In the genomic region with DNA sequence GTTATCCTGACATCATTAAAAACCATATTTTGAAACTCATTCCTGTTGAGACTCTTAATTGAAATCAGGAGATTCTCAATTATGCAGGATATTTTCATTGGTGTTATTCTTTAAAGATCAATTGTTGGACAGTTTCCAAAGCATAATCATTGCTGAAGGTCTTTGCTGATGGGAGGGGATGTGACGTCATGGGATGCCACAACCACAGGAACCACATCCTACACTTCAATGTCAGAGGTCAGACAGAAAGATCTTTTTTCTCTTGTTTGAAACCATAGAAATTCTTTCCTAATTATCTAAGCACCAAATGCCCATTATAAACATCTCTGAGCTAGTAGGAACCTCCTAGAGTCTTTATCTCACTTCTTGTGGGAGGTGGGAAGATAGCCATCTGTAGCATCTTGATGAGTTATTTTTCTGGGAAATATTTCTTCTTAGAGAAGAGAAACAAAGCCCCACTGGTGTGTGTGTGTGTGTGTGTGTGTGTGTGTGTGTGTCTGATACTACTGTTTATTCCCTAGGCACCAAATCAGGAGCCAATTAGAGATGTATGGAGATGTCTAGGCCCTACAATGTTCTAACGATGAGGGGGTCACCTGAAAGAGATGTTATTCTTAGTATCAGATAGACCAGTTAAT, we compare ENCODE assay signal across 31 mouse cellular contexts. TPM values are rescaled to one million over a fixed set of nuclear protein-coding genes. Genes with fewer than 3 reads are reported as not detected.
DNase-seq lines count a peak whose midpoint lies in the region.
"Had no signal": no experiment of that assay in that cellular context is flagged by ENCODE, and none has a peak within 500 bp of the region (broad histone marks: within the 10 kb centered on the region; RNA-seq: fewer than 3 reads in every experiment).

No protein-coding gene starts in this region.

- intact Hi-C loops in heart, postnatal 10 days (cut with DNase I) = no loop called here

- peak; percentile 2 for DNase-seq in thymus, postnatal 0 days (ENCODE audit: low spot score)
- DNase-seq in thymus, postnatal 36 days = no peak
- DNase-seq in CD4-positive, CD25-positive, alpha-beta regulatory T cell, adult 2 months (ENCODE audit: low read depth, low spot score) = peak; percentile 47
- DNase-seq in brain, adult 2 months (ENCODE audit: low read depth, low spot score) = peak; percentile 67
- peak; percentile 55 for DNase-seq in telencephalon, adult 2 months (ENCODE audit: low read depth, low spot score)
- no peak for DNase-seq in cerebellum, adult 9-10 months
- DNase-seq in heart, postnatal 10 days = no peak
- DNase-seq: adrenal gland, adult 8-10 months; cerebellum, adult 11-12 months; cerebellum, postnatal 10 days; gastrocnemius, postnatal 10 days; heart, postnatal 4 days; kidney, adult 18-20 months; kidney, postnatal 4 days; layer of hippocampus, postnatal 36 days; left cerebral cortex, postnatal 4 days; liver, postnatal 0 days; lung, postnatal 4 days; retina, postnatal 1 day; right cerebral cortex, postnatal 25 days; spleen, adult 18-20 months; thymus, adult 18-20 months had no signal

RNA-seq across cellular contexts. Expression of a gene that starts 17.2 kb away (rescaled TPM):
- polyA plus RNA-seq in thymus, postnatal 0 days (2015; fragmentation: Nextera tagmentation; extraction: Ambion mirVana) = 0.03 TPM in 1 of 2 replicates, not detected in the other
- not detected for total RNA-seq in heart, postnatal 10 days (2021)
- total RNA-seq: adrenal gland, adult 8-10 months; common myeloid progenitor, adult 5-6 weeks; gastrocnemius, postnatal 10 days; granulocyte monocyte progenitor cell, adult 5-6 weeks; heart, postnatal 4 days; layer of hippocampus, postnatal 36 days; left cerebral cortex, postnatal 4 days; midbrain, postnatal 0 days had no signal
- polyA plus RNA-seq: forebrain, embryonic 16.5 days; kidney, postnatal 0 days; limb, embryonic 14.5 days; liver, embryonic 12.5 days; liver, postnatal 0 days; midbrain, embryonic 12.5 days; midbrain, postnatal 0 days; neural tube, embryonic 14.5 days had no signal

Comparison
In these comparisons a context has a peak if more than half of its experiments do, and no peak if none do; other contexts are left out.
1. DNase-seq: peak in thymus, postnatal 0 days (single experiment), CD4-positive, CD25-positive, alpha-beta regulatory T cell, adult 2 months (single experiment), brain, adult 2 months (single experiment) and telencephalon, adult 2 months (single experiment); none in thymus, postnatal 36 days (0 of 2), cerebellum, adult 9-10 months (single experiment) and heart, postnatal 10 days (0 of 2).